Mouse (Mus musculus) kidney, adult 2 months (tissue): ENCODE results near the gene St14.

Experiments
- CTCF ChIP-seq: fragments of 200-500 bp; conservative IDR thresholded peaks from 2 replicates; pipeline ENCODE4 v1.5.1; 2011; ENCODE audit warnings: low read depth, mild to moderate bottlenecking, control low read depth, low read length, moderate library complexity, mixed read lengths; ENCODE audit not compliant: insufficient read depth, insufficient read length
- POLR2A ChIP-seq: fragments of 200-500 bp; IDR thresholded peaks from one replicate; pipeline ENCODE4 v1.6.1; 2011; ENCODE audit warnings: low read depth, low read length, control low read depth

DNA sequence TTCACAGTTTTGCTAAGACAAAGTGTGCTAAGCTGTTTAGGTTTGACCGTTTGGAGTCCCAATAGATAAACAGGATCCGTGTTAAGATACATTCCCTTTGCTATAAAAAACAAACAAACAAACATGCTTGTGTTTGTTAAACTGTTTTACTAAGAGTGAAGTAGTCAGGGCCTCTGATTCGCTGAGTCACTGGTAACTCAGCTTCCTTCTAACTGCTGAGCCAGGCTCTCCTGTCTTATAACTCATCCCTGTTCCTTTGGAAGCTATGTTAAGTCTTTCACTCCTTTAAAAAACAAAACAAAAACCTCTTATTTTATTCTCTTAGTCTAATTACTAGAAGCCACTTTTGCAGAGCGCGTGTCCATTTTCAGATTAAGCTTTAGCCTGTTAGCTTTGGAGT lies 59.4 kb downstream of the St14 start:
- TF ChIP-seq POLR2A (no peak), CTCF (no peak)
